Mouse (Mus musculus): Measurements from ENCODE around the gene Cep63. TPM values are rescaled to one million over a fixed set of nuclear protein-coding genes. Genes with fewer than 3 reads are reported as not detected.

Gene Cep63
- polyA plus RNA-seq, 1 experiment from 2014 or later: 34.2 TPM

DNA sequence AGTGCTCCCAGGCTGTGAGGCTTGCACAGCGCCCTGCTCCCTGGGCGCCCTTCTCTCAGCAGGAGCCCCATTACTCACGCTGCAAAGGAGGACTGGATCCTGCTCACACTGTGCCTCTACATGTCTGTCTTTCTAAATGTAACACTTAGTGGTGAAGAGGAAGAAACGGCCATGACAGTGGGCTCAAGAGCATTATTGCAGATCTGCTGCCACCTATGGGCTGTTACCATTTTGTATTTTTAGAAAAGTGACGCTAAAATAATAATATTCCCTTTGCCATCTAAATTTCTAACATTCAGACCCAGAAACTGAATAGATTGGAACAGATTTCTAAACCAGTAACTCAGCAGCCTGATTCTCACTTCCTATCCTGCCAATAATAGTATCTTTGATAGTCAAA lies 18.9 kb downstream of the Cep63 start:
- H3K9ac ChIP-seq (ENCODE audit: low read depth, low read length): no peak overlapping the region
- no peak overlapping the region for H3K4me3 ChIP-seq (ENCODE audit: low read depth, low read length)
- no peaks in the 10 kb centered on the region for H3K9me3 ChIP-seq (replicated peaks; ENCODE audit: control insufficient read depth, low read length)
- no peak overlapping the region for H3K27ac ChIP-seq (ENCODE audit: low read depth, low read length)
- no peak overlapping the region; the same call in 1 of the 2 replicates for H3K4me2 ChIP-seq
- no peaks in the 10 kb centered on the region for H3K4me1 ChIP-seq (ENCODE audit: control insufficient read depth, insufficient read depth, low read length)
- H3K27me3 ChIP-seq (ENCODE audit: control insufficient read depth, insufficient read depth, low read length): no peaks in the 10 kb centered on the region
- WGBS (ENCODE audit: insufficient replicate concordance): 41% methylated on average over 5 of the region's 5 CpGs
- H3K36me3 ChIP-seq (ENCODE audit: control insufficient read depth, insufficient read depth, low read length): peaks cover 15% of the 10 kb centered on the region
- no peak for ATAC-seq (replicated peaks; ENCODE audit: insufficient number of reproducible peaks, low FRiP score, low TSS enrichment)

DNA sequence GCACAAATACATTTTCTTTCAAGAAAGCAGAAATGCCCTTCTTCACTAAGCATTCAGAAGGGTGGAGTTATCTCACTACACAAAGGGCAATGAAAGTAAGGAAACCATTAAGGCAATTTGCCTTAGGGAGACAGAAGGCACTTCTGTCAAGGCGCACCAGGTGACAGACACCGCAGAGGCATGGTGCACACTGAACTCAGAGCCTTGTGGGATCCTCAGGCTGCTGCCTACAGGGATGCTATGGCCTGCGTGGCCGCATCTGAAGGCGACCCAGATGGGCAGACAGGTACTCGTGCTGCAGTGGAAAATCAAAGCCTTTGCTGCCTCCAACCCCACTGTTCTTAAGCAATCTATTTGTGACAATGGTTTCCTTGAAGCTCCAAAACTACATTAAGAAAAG lies 21.2 kb downstream of the Cep63 start:
- H3K4me3 ChIP-seq (ENCODE audit: low read depth, low read length): no peak overlapping the region
- no peak overlapping the region for H3K4me2 ChIP-seq
- H3K27ac ChIP-seq (ENCODE audit: low read depth, low read length): no peak overlapping the region
- peaks cover 6% of the 10 kb centered on the region for H3K36me3 ChIP-seq (ENCODE audit: control insufficient read depth, insufficient read depth, low read length)
- 92% methylated on average over 6 of the region's 6 CpGs for WGBS (ENCODE audit: insufficient replicate concordance)
- no peaks in the 10 kb centered on the region for H3K9me3 ChIP-seq (replicated peaks; ENCODE audit: control insufficient read depth, low read length)
- ATAC-seq (replicated peaks; ENCODE audit: insufficient number of reproducible peaks, low FRiP score, low TSS enrichment): no peak
- H3K9ac ChIP-seq (ENCODE audit: low read depth, low read length): no peak overlapping the region
- no peaks in the 10 kb centered on the region for H3K27me3 ChIP-seq (ENCODE audit: control insufficient read depth, insufficient read depth, low read length)
- peaks cover 2% of the 10 kb centered on the region; the same call in 1 of the 2 replicates for H3K4me1 ChIP-seq (ENCODE audit: control insufficient read depth, insufficient read depth, low read length)

DNA sequence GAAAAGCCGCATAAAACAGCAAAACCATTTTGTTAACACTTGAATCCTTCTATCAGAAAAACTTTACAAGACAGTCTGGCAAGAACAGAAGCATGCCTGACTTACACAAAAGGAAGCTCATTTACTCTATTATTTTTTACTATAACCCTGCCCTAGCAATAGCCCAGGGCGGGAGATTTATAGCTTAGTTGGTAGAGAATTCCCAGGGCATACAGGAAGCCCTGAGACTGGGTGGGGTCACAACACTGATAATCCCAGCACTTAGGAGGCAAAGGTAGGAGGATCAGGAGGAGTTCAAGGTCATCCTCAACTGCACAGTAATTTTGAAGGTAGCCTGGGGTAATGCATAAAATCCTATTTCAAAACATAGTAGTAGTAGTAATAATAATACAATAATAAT lies 24.7 kb downstream of the Cep63 start:
- Histone ChIP-seq H3K9me3 (replicated peaks; ENCODE audit: control insufficient read depth, low read length) (no peaks in the 10 kb centered on the region), H3K4me3 (ENCODE audit: low read depth, low read length) (no peak overlapping the region), H3K36me3 (ENCODE audit: control insufficient read depth, insufficient read depth, low read length) (peaks cover 6% of the 10 kb centered on the region), H3K27ac (ENCODE audit: low read depth, low read length) (no peak overlapping the region), H3K4me2 (no peak overlapping the region), H3K27me3 (ENCODE audit: control insufficient read depth, insufficient read depth, low read length) (no peaks in the 10 kb centered on the region), H3K4me1 (ENCODE audit: control insufficient read depth, insufficient read depth, low read length) (peaks cover 2% of the 10 kb centered on the region; the same call in 1 of the 2 replicates), H3K9ac (ENCODE audit: low read depth, low read length) (no peak overlapping the region)
- 74% methylated on average over 2 of the region's 2 CpGs for WGBS (ENCODE audit: insufficient replicate concordance)
- no peak for ATAC-seq (replicated peaks; ENCODE audit: insufficient number of reproducible peaks, low FRiP score, low TSS enrichment)

DNA sequence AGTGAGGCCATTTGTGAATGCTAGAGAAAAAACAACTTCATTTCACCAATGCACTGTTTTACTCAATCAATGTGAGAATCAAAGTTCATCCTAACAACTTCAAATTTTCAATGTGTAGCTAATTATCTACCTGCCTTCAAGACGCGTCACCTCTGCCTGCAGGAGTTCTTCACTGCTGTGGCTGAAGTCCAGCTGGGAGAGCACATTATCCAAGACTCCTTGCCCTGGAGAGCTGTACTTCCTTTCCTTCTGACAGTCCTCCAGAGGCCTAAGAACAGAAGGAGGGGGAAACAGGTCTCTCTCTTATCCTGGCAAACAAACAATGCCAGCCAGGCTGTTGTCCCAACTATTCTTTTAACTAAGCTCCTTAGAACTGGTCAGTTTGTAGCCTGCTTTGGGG lies 25.1 kb downstream of the Cep63 start:
- 80% methylated on average over 2 of the region's 2 CpGs for WGBS (ENCODE audit: insufficient replicate concordance)
- H3K9me3 ChIP-seq (replicated peaks; ENCODE audit: control insufficient read depth, low read length): no peaks in the 10 kb centered on the region
- no peak overlapping the region for H3K4me2 ChIP-seq
- no peaks in the 10 kb centered on the region for H3K27me3 ChIP-seq (ENCODE audit: control insufficient read depth, insufficient read depth, low read length)
- H3K36me3 ChIP-seq (ENCODE audit: control insufficient read depth, insufficient read depth, low read length): peaks cover 9% of the 10 kb centered on the region
- peaks cover 2% of the 10 kb centered on the region; the same call in 1 of the 2 replicates for H3K4me1 ChIP-seq (ENCODE audit: control insufficient read depth, insufficient read depth, low read length)
- H3K9ac ChIP-seq (ENCODE audit: low read depth, low read length): no peak overlapping the region
- H3K27ac ChIP-seq (ENCODE audit: low read depth, low read length): no peak overlapping the region
- ATAC-seq (replicated peaks; ENCODE audit: insufficient number of reproducible peaks, low FRiP score, low TSS enrichment): no peak
- H3K4me3 ChIP-seq (ENCODE audit: low read depth, low read length): no peak overlapping the region

DNA sequence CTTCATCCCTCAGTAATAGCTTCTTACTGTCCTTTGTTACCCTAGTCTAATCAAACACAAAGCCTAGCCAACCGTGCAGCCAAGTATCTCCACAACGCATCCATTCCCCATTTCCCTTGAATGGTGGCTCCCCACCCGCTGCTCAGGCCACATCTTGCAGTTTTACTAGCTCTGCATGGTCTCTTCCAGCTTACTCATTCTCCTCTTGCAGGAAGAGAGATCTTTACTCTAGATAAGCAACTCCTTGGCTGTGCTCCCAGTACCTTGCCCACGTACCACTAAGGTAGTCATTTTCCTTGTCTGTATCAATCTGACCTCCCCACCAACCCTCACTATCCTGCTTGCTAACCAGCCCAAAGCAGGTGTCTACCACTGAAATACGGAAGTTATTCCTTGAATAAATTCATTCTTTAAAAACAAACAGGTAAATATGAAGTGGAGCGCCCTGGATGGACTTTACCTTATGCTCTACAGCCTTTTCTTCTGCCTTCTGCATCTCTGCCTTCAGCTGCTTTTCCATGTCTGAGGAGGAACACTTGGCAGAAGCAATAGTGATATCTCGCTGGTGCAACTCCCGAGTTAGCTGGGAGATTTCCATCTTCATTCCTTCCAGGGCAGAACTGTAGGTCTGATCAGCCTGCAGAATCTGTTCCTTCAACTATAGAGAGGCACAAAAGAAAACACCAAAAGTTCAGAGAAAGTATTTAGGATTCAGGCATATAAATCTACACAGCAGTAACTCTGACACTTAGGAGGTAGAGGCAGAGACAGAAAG lies 30.5 kb downstream of the Cep63 start:
- 81% methylated on average over 8 of the region's 8 CpGs for WGBS (ENCODE audit: insufficient replicate concordance)
- H3K27ac ChIP-seq (ENCODE audit: low read depth, low read length): no peak overlapping the region
- no peak overlapping the region for H3K4me3 ChIP-seq (ENCODE audit: low read depth, low read length)
- H3K36me3 ChIP-seq (ENCODE audit: control insufficient read depth, insufficient read depth, low read length): peaks cover 10% of the 10 kb centered on the region; the same call in 1 of the 2 replicates
- no peaks in the 10 kb centered on the region for H3K9me3 ChIP-seq (replicated peaks; ENCODE audit: control insufficient read depth, low read length)
- H3K4me1 ChIP-seq (ENCODE audit: control insufficient read depth, insufficient read depth, low read length): no peaks in the 10 kb centered on the region
- H3K9ac ChIP-seq (ENCODE audit: low read depth, low read length): no peak overlapping the region
- H3K4me2 ChIP-seq: no peak overlapping the region
- H3K27me3 ChIP-seq (ENCODE audit: control insufficient read depth, insufficient read depth, low read length): no peaks in the 10 kb centered on the region
- no peak for ATAC-seq (replicated peaks; ENCODE audit: insufficient number of reproducible peaks, low FRiP score, low TSS enrichment)

DNA sequence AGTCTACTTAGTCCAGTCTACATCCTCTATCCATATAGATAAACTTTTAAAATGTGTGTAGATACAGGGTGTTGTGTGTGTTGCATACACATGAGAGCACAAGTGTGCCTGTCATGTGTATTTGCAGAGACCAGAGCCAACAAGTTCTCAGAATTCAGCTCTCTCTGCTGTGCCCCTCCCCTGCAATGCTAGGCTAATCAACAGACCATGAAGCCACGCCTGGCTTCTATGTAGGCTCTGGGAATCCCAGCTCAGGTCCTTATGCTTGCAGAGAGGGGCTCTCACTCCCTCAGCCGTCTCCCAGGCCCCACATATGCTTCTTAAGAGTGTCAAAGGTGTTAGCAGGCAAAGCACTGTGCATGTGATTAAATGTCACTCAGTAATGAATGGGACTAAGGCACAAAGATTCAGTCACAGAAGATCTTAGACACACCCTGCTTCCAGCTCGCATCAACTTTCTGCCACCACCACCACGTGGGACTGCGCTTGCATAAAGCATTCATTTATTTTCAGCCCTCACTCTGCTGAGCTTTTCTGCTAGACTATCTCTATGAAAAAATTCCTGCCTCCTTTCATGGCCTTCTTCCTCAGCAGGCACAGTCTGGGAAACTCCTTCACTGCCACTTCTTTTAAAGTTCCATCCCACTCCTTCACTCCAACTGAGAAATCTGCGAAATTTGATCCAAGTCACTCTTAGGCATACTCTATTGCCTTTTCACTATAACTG lies 31.5 kb downstream of the Cep63 start:
- Histone ChIP-seq H3K4me2 (no peak overlapping the region), H3K36me3 (ENCODE audit: control insufficient read depth, insufficient read depth, low read length) (peaks cover 10% of the 10 kb centered on the region; the same call in 1 of the 2 replicates), H3K27ac (ENCODE audit: low read depth, low read length) (no peak overlapping the region), H3K27me3 (ENCODE audit: control insufficient read depth, insufficient read depth, low read length) (no peaks in the 10 kb centered on the region), H3K9me3 (replicated peaks; ENCODE audit: control insufficient read depth, low read length) (no peaks in the 10 kb centered on the region), H3K4me3 (ENCODE audit: low read depth, low read length) (no peak overlapping the region), H3K9ac (ENCODE audit: low read depth, low read length) (no peak overlapping the region), H3K4me1 (ENCODE audit: control insufficient read depth, insufficient read depth, low read length) (no peaks in the 10 kb centered on the region)
- ATAC-seq (replicated peaks; ENCODE audit: insufficient number of reproducible peaks, low FRiP score, low TSS enrichment): no peak
- WGBS (ENCODE audit: insufficient replicate concordance): 73% methylated on average over 6 of the region's 6 CpGs

DNA sequence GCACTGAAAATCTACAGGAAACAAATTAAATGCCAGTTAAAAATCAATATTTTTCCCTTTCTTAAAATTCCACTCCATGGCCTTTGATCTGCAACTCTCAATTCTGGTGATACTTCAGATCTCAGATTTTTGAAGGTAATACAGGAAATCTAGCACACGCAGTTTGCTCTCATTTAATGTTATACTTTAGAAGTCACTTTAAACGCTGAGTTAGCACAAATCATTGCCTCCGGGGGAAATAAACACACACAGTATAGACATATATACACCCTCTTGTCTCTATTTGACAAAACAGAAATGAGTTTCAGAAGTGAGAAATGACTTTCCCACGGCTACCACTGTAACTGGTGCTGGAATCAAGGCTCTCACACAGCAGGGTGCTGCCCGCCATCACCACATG lies 39.0 kb downstream of the Cep63 start:
- Histone ChIP-seq H3K9me3 (replicated peaks; ENCODE audit: control insufficient read depth, low read length) (no peaks in the 10 kb centered on the region), H3K4me2 (no peak overlapping the region), H3K9ac (ENCODE audit: low read depth, low read length) (no peak overlapping the region), H3K4me3 (ENCODE audit: low read depth, low read length) (no peak overlapping the region), H3K27ac (ENCODE audit: low read depth, low read length) (no peak overlapping the region), H3K4me1 (ENCODE audit: control insufficient read depth, insufficient read depth, low read length) (no peaks in the 10 kb centered on the region), H3K36me3 (ENCODE audit: control insufficient read depth, insufficient read depth, low read length) (peaks cover 10% of the 10 kb centered on the region; the same call in 1 of the 2 replicates), H3K27me3 (ENCODE audit: control insufficient read depth, insufficient read depth, low read length) (no peaks in the 10 kb centered on the region)
- WGBS (ENCODE audit: insufficient replicate concordance): 85% methylated on average over 5 of the region's 5 CpGs
- ATAC-seq (replicated peaks; ENCODE audit: insufficient number of reproducible peaks, low FRiP score, low TSS enrichment): no peak

DNA sequence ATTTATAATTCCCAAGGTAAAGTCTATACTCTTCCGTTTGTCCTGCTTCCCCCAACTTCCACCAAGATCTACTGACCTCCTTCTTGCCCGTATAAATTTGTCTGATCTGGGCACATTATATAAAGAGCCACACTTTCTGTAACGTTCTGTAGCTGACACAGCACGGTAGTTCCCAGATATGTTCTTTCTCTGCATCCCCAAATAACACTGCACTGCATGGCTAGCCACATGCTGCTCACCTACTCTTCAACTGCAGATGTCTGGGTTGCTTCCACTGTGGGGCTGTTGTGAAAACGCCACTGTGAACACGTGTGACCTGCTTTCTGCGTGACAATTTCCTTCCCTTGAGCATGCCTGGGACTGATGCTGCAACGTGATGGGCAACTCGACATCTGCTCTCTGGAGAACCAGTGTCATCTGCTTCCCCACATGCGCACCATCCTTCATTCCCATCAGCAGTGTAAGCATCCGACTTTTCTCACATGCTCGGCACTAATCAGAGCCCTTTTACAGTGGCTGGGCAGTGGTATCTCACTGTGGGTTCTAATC lies 44.3 kb downstream of the Cep63 start:
- H3K27ac ChIP-seq (ENCODE audit: low read depth, low read length): no peak overlapping the region
- H3K9ac ChIP-seq (ENCODE audit: low read depth, low read length): no peak overlapping the region
- no peaks in the 10 kb centered on the region for H3K9me3 ChIP-seq (replicated peaks; ENCODE audit: control insufficient read depth, low read length)
- peaks cover 10% of the 10 kb centered on the region; the same call in 1 of the 2 replicates for H3K36me3 ChIP-seq (ENCODE audit: control insufficient read depth, insufficient read depth, low read length)
- H3K4me2 ChIP-seq: no peak overlapping the region
- no peak overlapping the region for H3K4me3 ChIP-seq (ENCODE audit: low read depth, low read length)
- WGBS (ENCODE audit: insufficient replicate concordance): 77% methylated on average over 12 of the region's 12 CpGs
- no peaks in the 10 kb centered on the region for H3K27me3 ChIP-seq (ENCODE audit: control insufficient read depth, insufficient read depth, low read length)
- peaks cover 7% of the 10 kb centered on the region for H3K4me1 ChIP-seq (ENCODE audit: control insufficient read depth, insufficient read depth, low read length)
- ATAC-seq (replicated peaks; ENCODE audit: insufficient number of reproducible peaks, low FRiP score, low TSS enrichment): no peak
